Mouse (Mus musculus): Measurements from ENCODE around the gene Satb2.

The Satb2 gene

DNA sequence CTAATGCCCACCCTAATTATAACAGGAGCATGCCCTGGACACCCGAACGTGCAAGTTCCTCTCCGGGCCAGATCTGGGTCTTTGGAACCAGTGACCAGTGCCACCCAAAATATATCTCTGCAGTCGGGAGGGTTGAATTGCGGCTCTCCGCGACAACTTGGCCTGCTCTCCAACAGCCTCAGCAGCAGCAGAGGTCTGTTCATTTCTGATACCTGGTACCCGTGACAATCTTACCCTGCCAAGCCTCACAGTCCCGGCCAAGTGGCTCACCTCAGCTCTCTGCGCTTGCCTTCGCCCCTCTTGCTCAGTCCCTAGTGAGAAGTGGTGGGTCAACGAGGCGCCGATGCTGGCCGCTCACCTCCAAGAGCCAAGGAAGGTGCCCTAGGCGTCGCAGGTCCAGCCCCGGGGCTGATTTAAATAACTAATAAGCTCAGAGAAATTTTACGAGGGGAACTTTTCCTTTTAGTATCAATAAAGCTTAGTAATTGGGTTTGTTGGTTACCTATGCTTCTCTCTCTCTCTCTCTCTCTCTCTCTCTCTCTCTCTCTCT, at the start of gene Satb2:
Gene Satb2, minus strand, starts transcription at position 500 of the 550 bp plus-strand sequence.
- no peak for DNase-seq (ENCODE audit: low read depth, low spot score)

DNA sequence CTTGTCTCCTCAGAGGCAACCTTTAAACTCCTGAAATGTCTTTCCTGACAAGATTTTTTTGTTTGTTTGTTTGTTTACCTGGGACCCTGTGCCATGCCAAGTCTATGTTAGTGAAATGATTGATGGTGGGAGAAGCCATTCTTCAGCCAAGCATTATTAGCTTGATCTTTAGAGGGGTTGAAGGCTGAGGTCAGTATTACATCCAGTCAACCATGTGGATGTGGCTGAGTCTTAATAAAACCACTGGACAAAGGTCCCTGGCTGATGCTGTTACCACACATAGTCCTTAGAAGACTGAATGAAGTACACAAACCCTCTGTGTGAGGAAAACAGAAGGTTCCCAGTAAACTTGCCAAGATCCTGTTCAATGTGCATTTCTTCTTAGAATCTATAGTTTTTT, 40.5 kb upstream of the Satb2 start:
- DNase-seq (ENCODE audit: low read depth, low spot score) = no peak

DNA sequence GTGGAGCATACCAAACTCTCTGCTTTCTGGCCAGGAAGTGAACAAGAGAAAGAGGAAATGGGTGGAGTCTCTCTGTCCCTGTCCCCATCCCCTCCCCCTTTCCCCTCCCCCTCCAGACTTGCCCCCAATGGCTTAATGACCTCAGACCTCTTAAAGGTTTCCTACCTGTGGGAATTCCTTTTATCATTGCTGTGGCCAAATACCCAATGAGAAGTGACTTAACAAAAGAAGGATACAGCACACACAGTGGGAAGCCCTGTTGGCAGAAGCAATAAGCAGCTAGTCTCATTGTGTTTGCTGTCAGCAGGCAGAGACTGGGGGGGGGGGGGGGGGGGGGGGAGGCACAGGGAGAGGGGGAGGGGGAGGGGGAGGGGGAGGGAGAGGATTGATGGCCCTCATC, 35.4 kb upstream of the Satb2 start:
- no peak for DNase-seq (ENCODE audit: low read depth, low spot score)

DNA sequence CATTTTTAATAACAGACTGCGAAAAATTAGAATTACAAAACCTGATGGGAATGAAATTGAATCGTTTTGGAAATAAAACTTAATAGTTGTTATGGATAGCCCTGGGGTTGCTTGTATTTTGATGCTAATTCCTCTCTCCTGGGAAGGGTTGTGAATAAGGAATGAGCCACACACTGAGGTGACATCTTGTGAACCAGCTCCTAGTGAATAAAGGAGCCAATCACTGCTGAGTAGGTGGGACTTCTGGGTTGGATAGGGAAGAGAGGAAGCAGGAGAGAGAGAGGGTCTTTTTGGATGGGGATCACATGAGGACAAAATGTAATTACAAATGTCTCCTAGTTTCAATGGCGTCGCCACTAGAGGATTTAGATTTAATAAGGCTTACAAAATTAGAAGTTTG, 30.7 kb upstream of the Satb2 start:
- DNase-seq (ENCODE audit: low read depth, low spot score) = no peak

DNA sequence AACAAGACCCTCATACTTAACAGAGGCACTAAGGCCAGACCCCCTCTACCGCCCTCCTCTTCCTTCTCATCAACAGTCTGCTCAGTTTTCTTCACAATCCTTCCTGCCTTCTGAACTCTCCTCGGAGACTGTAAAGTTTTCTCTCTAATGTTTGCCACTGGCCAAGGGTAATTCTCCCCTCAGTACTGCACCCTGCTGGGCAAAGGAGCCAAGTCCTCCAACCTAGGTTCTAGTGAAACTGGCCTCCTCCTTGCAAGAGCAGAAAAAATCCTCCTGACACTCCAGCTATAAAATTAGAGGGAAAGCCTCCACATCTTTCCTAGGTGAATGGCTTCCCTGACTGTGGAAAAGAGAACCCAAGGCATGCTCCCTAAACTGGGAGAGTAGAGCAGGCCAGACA, 16.6 kb upstream of the Satb2 start:
- DNase-seq (ENCODE audit: low read depth, low spot score) = no peak

DNA sequence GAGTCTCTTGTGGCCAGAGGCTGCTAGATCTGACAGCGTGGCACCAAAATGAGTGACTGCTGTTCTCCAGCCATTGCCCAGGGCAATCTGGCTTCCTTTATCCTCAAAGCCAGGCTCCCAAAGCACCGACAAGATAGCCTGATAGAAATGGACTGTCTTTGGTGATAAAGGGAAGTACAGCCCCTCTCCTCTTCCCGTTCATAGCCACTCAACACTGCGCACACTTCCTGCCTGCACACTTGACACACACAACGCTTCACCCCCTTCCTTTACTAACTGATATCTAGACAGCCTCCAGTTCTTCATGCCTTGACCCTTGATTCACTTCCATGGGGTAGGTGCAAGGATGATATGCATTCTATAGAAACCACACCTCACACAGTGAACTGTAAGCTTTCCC, 13.9 kb upstream of the Satb2 start:
- DNase-seq (ENCODE audit: low read depth, low spot score) = no peak

DNA sequence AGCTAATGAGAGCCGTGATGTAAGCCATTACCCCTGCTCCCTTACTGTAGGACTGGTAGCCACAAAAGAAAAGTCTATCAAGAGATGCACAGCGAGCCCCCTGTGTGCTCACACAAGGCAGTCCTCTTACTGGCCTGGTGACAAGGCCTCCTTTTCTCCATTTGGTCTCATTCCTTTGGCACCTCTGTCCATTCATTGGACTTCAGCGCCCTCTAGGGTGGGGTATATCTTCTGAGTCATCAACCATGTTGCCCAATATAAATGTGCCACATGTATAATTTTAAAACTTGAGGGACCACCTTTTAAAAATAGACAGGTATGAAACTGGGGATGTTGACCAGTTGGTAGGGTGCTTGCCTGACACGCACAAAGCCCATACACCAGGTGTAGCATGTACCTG, 13.2 kb upstream of the Satb2 start:
- DNase-seq (ENCODE audit: low read depth, low spot score) = no peak

DNA sequence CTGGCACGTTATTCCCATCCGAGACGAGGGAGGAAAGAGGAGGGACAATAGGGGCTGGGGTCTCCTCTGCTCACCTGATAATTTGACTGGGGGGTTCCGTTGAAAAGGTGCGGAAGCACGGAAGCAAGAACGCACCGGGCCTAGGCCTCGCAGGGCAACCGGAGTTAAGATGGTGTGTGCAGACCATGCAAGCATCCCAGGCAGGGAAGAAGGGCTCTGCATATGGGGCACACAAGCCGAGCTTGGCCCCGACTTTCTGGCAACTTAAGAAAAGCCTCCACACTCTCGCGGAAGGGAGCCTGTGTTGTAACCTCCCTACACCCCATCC, 6.0 kb upstream of the Satb2 start:
- no peak for DNase-seq (ENCODE audit: low read depth, low spot score)

DNA sequence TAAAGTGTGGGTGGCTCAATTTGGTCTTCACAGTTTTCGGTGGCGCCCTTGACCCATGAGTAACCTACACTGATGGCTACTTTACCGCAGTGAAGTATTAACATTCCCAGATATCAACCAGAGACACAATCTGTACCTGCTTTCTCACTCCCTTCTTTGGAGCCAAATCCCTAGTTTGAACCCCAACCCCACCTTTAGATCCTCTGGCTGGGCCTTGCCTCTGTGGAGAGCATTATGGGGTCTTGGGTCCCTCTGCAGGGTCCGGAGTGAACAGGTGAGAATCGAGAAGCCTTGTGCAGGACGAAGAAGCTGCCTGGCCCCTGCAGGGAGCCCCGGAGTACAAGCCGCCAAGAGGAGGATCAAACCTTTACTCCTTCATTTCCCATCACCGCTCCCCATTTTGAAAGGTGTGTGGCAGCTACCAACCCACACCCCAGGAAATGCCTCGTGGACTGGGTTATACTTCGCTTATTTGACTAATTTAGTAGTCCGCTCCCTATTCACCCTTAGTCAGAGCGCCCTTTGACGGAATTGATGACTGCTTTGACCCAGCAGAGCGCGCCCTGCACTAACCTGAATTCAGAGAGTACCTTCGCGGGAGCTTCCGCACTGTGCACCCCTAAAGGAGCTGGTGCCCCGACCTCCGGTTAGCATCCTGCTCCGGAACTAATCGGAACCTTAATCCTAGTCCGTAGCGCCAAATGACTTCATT, 5.5 kb upstream of the Satb2 start:
- no peak for DNase-seq (ENCODE audit: low read depth, low spot score)

DNA sequence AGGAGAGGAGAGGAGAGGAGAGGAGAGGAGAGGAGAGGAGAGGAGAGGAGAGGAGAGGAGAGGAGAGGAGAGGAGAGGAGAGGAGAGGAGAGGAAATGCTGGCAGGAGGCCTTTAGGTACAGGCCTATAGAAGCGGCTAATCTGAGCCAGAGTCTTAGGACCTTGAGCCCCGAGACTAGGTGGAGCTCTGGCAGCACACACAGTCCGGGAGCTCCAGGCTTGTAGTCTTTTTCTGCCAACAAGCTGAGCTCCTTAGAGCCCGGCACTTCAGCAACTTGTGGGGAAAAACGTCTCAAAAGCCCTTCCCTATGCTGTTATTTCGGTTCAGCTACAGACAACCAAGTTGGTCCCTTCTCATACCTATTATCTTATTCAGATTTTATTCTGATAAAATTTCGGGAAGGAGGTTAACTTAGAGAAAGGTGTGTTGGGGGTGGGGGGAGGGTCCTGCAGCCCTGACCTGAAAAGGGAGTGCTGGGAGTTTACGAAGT, 4.7 kb upstream of the Satb2 start:
- no peak for DNase-seq (ENCODE audit: low read depth, low spot score)

DNA sequence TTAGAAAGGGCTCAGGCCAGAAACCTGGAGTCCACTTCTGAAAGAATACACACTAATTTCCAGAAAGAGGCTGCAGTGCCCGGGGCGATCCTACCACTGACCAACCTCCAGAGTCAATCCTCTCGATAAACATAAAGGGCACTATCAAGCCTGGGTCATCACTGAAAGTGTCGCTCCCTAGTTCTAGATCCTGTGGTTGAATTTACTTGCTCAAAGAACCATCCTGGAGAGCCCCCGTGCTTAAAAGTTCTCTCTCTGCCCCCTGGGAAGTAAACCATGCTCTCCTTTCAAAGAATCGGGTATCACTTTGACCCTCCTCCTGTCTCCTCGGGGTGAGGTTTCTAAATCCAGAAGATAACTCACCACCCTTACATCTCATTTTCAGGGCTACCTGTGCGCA, 4.2 kb upstream of the Satb2 start:
- no peak for DNase-seq (ENCODE audit: low read depth, low spot score)

DNA sequence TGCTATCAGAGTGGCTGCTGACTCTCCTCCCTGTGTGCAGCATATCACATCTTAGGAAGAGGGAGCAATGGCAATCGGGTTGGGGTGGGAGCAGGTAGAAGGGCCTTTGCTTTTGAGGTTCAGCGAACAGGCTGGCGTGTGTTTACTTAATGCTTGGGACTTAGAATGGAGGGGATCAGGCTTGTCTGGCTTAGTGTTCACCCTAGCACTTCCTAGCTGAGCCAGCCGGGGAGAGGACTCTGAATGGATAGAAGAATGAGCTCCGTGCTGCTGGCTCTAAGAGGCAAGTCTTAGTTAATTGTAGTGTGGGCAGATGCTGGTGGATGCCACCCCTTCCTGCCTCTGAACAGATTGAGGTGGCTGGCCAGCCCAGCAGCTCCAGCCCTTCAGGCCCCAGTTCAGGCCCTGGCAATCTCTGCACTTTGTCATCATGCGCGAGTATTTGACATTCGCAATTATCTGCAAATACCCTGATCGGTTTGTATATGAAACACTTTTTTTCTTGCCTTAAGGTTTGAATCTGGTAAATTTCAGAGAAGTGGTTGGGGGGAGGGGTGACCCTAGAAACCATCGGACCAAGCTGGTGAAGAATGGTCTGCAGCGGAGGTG, 3.6 kb upstream of the Satb2 start:
- DNase-seq (ENCODE audit: low read depth, low spot score) = no peak

DNA sequence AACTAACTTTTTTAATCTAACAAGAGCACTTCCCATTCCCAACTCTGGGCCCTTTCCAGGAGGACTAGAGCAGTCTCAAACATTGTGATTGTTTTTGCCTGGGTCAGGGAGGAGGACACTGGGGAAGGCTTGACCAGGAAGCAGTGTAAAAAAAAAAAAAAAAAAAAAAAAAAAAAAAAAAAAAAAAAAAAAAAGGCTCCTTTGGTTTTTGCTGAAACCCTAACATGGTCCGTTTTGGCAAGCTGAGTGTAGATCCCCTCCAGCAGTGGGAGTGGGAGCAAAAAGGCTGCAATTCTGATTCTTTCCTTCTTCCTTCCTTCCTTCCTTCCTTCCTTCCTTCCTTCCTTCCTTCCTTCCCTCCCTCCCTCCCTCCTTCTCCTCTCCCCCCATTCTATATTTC, 3.1 kb upstream of the Satb2 start:
- no peak for DNase-seq (ENCODE audit: low read depth, low spot score)

DNA sequence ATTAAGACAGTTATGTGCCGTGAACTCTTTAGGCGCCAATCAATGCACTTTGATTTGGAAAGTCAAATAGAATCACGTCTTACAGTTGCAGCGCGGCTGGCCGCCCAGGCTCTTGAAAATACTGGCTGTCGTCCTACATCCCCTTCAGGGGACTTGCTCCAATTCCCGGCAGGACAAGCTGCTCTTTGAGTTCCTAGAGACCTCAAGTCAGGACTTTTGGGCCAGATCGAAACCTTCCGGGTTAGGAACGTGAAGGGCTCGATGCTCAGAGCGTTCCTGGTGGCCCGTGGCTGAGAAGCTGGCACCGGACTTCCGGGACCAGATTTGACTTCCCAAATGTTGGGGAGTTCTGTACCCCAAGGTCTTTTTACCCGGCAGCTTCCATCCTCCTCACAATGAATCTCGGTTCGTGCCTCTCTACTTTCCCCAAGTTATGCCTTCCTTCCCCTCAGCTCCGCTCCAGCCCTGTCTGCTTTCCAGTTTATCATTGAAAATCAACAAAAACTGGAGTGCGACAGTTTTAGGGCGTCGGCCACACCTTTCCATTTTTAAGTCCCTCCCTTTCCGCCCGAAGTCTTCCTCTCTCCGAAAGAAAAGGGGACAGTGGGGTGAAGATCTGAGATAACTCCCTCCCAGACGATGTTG, 2.3 kb upstream of the Satb2 start:
- DNase-seq (ENCODE audit: low read depth, low spot score) = no peak

DNA sequence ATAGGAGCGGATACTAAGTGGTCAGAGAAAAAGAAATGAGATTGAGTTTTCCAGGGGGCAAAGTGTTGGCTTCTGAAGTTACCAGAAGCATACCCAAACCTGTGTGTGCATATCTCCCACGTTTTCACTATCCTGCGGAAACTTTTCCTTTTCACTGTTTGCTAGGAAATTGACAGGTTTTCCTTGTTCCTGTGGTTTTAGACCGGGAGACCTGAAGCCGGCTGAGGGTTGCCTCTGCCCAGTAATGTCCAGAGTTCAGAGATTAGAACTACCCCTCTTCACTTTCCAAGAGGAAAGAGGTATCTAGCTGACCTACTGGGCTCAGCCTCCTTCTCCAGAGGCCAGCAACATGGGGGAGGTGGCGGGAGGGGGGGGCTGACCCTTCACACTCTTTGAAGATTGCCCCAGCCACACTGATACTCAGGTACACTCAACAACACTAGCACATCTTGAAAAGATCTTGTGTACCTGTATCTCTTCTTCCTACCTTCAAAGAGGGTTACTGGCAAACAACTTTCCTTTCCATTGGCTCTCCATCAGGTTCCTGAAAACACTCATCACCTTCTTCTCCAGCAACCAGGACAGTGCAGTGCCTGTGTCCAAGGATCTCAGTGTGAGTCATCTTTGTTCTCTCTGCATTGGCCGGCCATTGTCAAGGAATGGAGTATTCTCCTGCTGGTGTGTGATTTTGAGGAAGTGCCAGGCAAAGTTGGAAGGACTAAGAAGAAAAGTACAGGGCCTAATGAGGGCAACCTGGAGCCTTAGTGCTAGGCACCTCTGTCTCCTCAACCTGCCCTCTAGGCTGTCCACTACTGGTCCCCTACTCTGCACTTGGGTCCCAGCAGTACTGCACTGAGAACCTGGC, 1.3 kb upstream of the Satb2 start:
- no peak for DNase-seq (ENCODE audit: low read depth, low spot score)

DNA sequence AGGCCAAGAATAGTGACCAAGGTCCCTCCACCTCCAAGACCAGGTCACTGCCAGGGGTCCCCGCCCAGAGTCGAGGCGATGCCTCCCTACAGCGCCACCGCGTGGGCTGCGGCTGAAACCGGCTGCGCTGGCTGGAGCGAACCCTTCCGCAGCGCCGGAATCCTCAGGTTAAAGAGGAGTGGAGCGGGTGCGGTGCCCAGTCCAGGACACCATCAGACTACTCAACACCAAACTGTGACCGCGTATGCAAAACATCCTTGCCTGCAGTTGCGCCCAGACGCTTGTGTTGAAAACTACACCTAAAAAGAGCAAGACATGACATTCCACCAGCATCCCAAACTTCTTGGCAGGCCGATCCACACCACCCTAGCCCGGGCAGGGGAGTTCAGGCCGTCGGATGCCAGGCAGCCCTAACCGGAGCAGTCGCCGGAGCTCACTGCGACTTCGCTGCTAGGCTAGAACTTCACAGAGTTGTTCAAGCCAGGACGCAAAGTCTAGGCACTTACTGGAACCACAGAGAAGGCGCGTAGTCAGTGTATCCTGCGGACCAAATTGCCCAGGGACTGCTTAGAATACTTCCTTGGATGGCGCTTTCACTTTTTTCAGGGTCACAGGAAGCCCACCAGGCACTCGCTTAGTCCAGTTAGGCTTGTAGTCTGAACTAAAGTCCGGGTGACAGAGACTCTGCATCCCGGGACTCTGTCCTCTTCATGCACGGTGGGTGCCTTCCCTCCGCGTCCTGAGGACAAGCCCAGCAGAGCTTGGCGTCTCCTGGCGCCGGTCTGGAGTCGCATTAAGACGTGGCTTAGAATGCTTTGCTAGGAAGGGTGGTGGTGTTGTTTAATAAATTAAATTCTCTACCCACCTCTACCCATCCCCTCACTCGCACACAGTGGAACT, 999 bp downstream of the Satb2 start:
- peak; percentile 67 for DNase-seq (ENCODE audit: low read depth, low spot score)

DNA sequence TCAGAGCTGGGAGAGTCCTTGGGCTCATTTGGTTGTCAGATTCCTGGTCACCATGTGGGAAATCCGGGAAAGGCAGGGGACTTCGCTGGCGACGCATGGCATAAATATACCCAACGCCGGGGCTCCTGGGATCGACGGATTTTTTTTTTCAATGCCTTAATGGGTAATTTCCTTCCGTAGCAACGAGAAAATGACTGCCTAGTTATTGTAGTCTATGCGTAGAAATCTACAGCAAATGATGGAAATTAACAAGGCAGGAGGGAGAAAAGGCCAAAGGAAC, 1.7 kb downstream of the Satb2 start:
- no peak for DNase-seq (ENCODE audit: low read depth, low spot score)

DNA sequence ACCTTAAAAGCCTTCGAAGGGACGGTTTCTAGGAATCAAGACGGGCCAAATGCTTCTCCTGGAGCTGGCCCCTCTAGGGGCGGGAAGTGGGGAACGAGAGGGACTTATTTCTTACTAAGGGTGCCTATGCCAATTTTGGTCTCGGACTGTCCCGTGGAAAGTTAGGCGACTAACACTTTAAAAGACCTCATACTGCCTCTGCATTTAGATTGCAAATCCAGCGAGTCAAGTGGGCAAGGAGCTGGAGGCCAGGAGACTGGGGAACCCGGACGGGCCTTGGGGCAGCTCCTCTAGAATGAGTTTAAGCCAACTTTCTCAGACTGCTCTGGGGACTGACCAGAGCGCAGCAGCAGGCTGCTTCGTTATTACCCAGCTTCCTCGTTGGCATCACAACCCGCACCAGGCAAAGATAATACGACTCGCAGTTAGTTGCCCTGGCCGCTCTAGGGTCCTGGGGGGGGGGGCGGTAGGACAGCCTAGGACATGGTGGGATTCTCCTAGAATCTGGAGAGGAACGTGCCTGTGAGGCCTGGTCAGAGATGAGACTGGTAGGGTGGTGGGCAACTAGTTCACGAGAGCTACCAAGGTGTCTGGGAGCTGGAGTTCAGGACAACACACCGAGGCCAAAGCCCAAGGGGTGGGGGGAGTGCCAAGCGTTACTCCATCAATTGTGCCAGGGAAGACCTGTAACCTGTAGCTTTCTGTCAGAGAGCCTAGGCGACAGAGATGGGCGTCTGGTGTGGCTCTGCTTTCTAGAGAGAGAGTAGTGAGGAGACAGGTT, 2.2 kb downstream of the Satb2 start:
- no peak for DNase-seq (ENCODE audit: low read depth, low spot score)

DNA sequence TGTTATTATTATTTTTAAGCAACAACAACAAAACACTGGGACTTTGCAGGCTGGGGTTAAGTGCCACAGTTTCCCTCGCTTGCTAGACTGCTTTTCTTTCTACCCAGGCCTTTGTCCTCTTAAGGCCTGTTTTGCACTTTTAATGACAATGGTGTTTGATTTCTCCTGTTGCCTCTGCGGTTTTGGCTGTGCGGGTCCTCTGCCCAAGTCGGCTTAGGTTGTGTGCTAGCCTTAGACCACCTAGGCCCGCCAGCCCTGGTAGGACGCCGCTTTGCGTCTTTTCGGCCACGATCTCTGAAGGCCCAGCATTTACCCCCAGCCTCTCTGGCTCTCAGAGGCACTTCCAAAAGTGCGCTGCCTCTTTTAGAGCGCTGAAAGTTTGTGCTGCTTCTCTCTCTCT, 2.9 kb downstream of the Satb2 start:
- DNase-seq (ENCODE audit: low read depth, low spot score) = no peak

DNA sequence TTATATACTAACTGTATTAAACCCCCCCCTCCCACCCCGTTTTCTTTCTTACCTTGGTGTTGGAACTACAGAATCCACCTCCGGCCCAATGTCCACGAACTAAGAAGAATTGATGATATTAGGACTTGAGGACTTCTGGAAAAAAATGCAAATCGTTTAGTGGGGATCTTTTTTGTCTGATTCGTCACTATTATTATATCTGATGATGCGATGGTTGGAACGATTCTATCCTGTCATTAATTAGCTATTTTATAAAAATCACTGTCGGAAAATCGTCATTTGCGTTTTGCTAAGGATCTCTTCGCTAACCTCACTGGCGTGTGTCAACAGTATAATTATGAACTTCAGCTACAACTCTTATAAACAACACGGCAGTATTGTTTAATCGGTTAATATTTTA, 4.3 kb downstream of the Satb2 start:
- no peak for DNase-seq (ENCODE audit: low read depth, low spot score)

DNA sequence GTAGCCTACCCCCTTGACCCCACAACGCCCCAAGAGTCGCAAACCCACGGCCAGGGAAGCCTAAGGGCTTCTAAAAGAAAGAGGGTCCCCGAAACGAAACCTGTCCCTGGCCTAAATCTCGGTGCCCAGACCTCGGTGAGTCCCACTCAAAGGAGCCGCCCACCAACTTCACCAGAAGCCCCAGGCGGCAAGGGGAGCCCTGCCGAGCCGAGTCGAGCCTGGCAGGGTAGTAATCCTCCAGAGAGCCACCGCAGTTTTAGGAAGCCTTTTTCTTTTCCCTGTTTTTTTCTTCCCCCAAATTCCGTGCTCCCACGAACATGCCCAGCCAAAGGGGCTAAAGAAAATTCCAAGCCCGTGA, 4.9 kb downstream of the Satb2 start:
- DNase-seq (ENCODE audit: low read depth, low spot score) = no peak
